Mouse (Mus musculus) right cerebral cortex, postnatal 14 days (tissue): ENCODE measurements around the gene Gpatch2.

ENCODE experiments used
- DNase-seq: peaks from one replicate; pipeline ENCODE4 v3.0.0; 2022

The Gpatch2 gene

GRCm38 (mm10) chr1:187250741-187251262 is 35.5 kb downstream of the Gpatch2 start:
- no peak for DNase-seq

- no peak for DNase-seq
Observed at GRCm38 (mm10) chr1:187258756-187259155, 43.4 kb downstream of the Gpatch2 start.

- DNase-seq: no peak
Observed at GRCm38 (mm10) chr1:187267601-187268000, 52.3 kb downstream of the Gpatch2 start.

GRCm38 (mm10) chr1:187270318-187271247 is 55.3 kb downstream of the Gpatch2 start:
- peak; percentile 36 for DNase-seq

- DNase-seq: no peak
Observed at GRCm38 (mm10) chr1:187277324-187277723, 62.0 kb downstream of the Gpatch2 start.

- no peak for DNase-seq
Observed at GRCm38 (mm10) chr1:187278472-187278871, 63.2 kb downstream of the Gpatch2 start.

GRCm38 (mm10) chr1:187279776-187280175 is 64.5 kb downstream of the Gpatch2 start:
- DNase-seq: no peak

GRCm38 (mm10) chr1:187282321-187282720 is 67.0 kb downstream of the Gpatch2 start:
- DNase-seq: no peak

- no peak for DNase-seq
Observed at GRCm38 (mm10) chr1:187282804-187283203, 67.5 kb downstream of the Gpatch2 start.

GRCm38 (mm10) chr1:187285735-187286134 is 70.4 kb downstream of the Gpatch2 start:
- peak; percentile 29 for DNase-seq

- no peak for DNase-seq
Observed at GRCm38 (mm10) chr1:187286411-187286810, 71.1 kb downstream of the Gpatch2 start.

- no peak for DNase-seq
Observed at GRCm38 (mm10) chr1:187286924-187287323, 71.6 kb downstream of the Gpatch2 start.

- no peak for DNase-seq
Observed at GRCm38 (mm10) chr1:187290186-187290585, 74.9 kb downstream of the Gpatch2 start.

- no peak for DNase-seq
Observed at GRCm38 (mm10) chr1:187291480-187292394, 76.4 kb downstream of the Gpatch2 start.

- DNase-seq: no peak
Observed at GRCm38 (mm10) chr1:187292395-187292749, 77.1 kb downstream of the Gpatch2 start.

GRCm38 (mm10) chr1:187293233-187293632 is 77.9 kb downstream of the Gpatch2 start:
- DNase-seq: no peak

GRCm38 (mm10) chr1:187294522-187294921 is 79.2 kb downstream of the Gpatch2 start:
- DNase-seq: no peak

GRCm38 (mm10) chr1:187295038-187295559 is 79.8 kb downstream of the Gpatch2 start:
- no peak for DNase-seq

- DNase-seq: no peak
Observed at GRCm38 (mm10) chr1:187295711-187296110, 80.4 kb downstream of the Gpatch2 start.

- DNase-seq: no peak
Observed at GRCm38 (mm10) chr1:187299236-187299635, 83.9 kb downstream of the Gpatch2 start.

GRCm38 (mm10) chr1:187300626-187301025 is 85.3 kb downstream of the Gpatch2 start:
- DNase-seq: no peak

- DNase-seq: no peak
Observed at GRCm38 (mm10) chr1:187303221-187303620, 87.9 kb downstream of the Gpatch2 start.

GRCm38 (mm10) chr1:187307335-187307734 is 92.0 kb downstream of the Gpatch2 start:
- DNase-seq: no peak
